Mouse (Mus musculus) kidney, embryonic 16.5 days (tissue): Measurements from ENCODE around the gene Gm37240. TPM values are rescaled to one million over a fixed set of nuclear protein-coding genes. Genes with fewer than 3 reads are reported as not detected.
"Not testable (repeated sequence)": the region's sequence is repeated elsewhere in the genome, so short reads cannot be mapped to it uniquely, and the experiment has no call there.

Experiments used
- ATAC-seq: fragments of 200-750 bp; cut with Nextera tagmentation; 2 replicates; pipeline ENCODE4 v1.8.0; 2017; ENCODE audit warnings: moderate TSS enrichment; ENCODE audit not compliant: low FRiP score, low TSS enrichment
- H3K27ac ChIP-seq: fragments of 300-500 bp; sonication (generic); 2 replicates; pipeline ENCODE4 v1.5.1; 2014; ENCODE audit warnings: low read length
- H3K27me3 ChIP-seq: fragments of 300-500 bp; sonication (generic); 2 replicates; pipeline ENCODE4 v1.6.1; 2014; ENCODE audit warnings: low read length, control low read depth, mixed read lengths; ENCODE audit not compliant: insufficient read depth
- H3K36me3 ChIP-seq: fragments of 300-500 bp; sonication (generic); 2 replicates; pipeline ENCODE4 v1.6.1; 2014; ENCODE audit warnings: low read length, control low read depth, mixed read lengths; ENCODE audit not compliant: insufficient read depth
- H3K4me1 ChIP-seq: fragments of 300-500 bp; sonication (generic); 2 replicates; pipeline ENCODE4 v1.6.1; 2014; ENCODE audit warnings: low read length, control low read depth, mixed read lengths; ENCODE audit not compliant: insufficient read depth
- H3K4me2 ChIP-seq: fragments of 300-500 bp; sonication (generic); replicated peaks from 2 replicates; pipeline ENCODE4 v1.6.1; 2014; ENCODE audit warnings: low read depth, low read length
- H3K4me3 ChIP-seq: fragments of 300-500 bp; sonication (generic); 2 replicates; pipeline ENCODE4 v1.5.1; 2014; ENCODE audit warnings: mild to moderate bottlenecking, low read length
- H3K9ac ChIP-seq: fragments of 300-500 bp; sonication (generic); replicated peaks from 2 replicates; pipeline ENCODE4 v1.6.1; 2014; ENCODE audit warnings: low read length
- H3K9me3 ChIP-seq: fragments of 300-500 bp; sonication (generic); 2 replicates; pipeline ENCODE4 v1.6.1; 2016; ENCODE audit warnings: low read length, control low read depth
- WGBS: fragments of 180-500 bp; shearing (Covaris S2); extraction: QIAGEN DNeasy Blood & Tissue Kit; methylation state at CpG from one replicate; pipeline ENCODE4 v1.1.7; 2014; 5-methylcytosine and 5-hydroxymethylcytosine counted together
- polyA plus RNA-seq: library from polyadenylated mRNA; unstranded; fragments of >200 nt; fragmentation: Nextera tagmentation; extraction: Ambion mirVana; gene quantifications from 2 replicates; pipeline ENCODE4 v1.2.1, GENCODE M21; 2015

The Gm37240 gene
- polyA plus RNA-seq, 1 experiment from 2014 or later, result 8.7 TPM

GRCm38 (mm10) chr3:84658872-84659271 lies 1228.4 kb downstream of the Gm37240 start:
- Histone ChIP-seq H3K27ac (no peak overlapping the region), H3K9me3 (no peaks in the 10 kb centered on the region), H3K4me2 (no peak overlapping the region), H3K9ac (no peak overlapping the region), H3K36me3 (no peaks in the 10 kb centered on the region), H3K4me1 (peaks cover 20% of the 10 kb centered on the region; the same call in 1 of the 2 replicates), H3K27me3 (no peaks in the 10 kb centered on the region), H3K4me3 (no peak overlapping the region)
- 98% methylated on average over 2 of the region's 2 CpGs for WGBS
- ATAC-seq, result no peak

GRCm38 (mm10) chr3:84658017-84658416 lies 1229.3 kb downstream of the Gm37240 start:
- H3K4me3 ChIP-seq, result no peak overlapping the region
- no peak overlapping the region for H3K27ac ChIP-seq
- H3K9ac ChIP-seq, result no peak overlapping the region
- WGBS, result 86% methylated on average over 7 of the region's 7 CpGs
- no peaks in the 10 kb centered on the region for H3K9me3 ChIP-seq
- no peak overlapping the region for H3K4me2 ChIP-seq
- peaks cover 22% of the 10 kb centered on the region; the same call in 1 of the 2 replicates for H3K4me1 ChIP-seq
- H3K36me3 ChIP-seq, result no peaks in the 10 kb centered on the region
- no peak for ATAC-seq
- no peaks in the 10 kb centered on the region for H3K27me3 ChIP-seq

GRCm38 (mm10) chr3:84657240-84657639 lies 1230.1 kb downstream of the Gm37240 start:
- Histone ChIP-seq H3K4me3 (no peak overlapping the region), H3K36me3 (no peaks in the 10 kb centered on the region), H3K27ac (0 out of 2 replicates have a peak overlapping the region, but pooled peaks have one; percentile 12), H3K4me2 (no peak overlapping the region), H3K9ac (no peak overlapping the region), H3K27me3 (no peaks in the 10 kb centered on the region), H3K4me1 (peaks cover 22% of the 10 kb centered on the region; the same call in 1 of the 2 replicates), H3K9me3 (no peaks in the 10 kb centered on the region)
- ATAC-seq, result no peak
- 66% methylated on average over 6 of the region's 6 CpGs for WGBS

GRCm38 (mm10) chr3:84655785-84656150 lies 1231.5 kb downstream of the Gm37240 start:
- H3K27me3 ChIP-seq, H3K9me3 ChIP-seq, H3K4me3 ChIP-seq, ATAC-seq, H3K27ac ChIP-seq, H3K9ac ChIP-seq, H3K4me2 ChIP-seq, H3K36me3 ChIP-seq: not testable (repeated sequence)
- peaks cover 22% of the 10 kb centered on the region; the same call in 1 of the 2 replicates for H3K4me1 ChIP-seq
- 76% methylated on average over 2 of the region's 2 CpGs for WGBS

- Histone ChIP-seq H3K4me1 (peaks cover 22% of the 10 kb centered on the region; the same call in 1 of the 2 replicates), H3K9me3 (peaks cover 5% of the 10 kb centered on the region; the same call in 1 of the 2 replicates), H3K9ac (no peak overlapping the region), H3K27ac (no peak overlapping the region), H3K36me3 (no peaks in the 10 kb centered on the region), H3K4me2 (no peak overlapping the region), H3K27me3 (no peaks in the 10 kb centered on the region), H3K4me3 (no peak overlapping the region)
- ATAC-seq, result no peak
- 32% methylated on average over 16 of the region's 16 CpGs for WGBS
Observed at GRCm38 (mm10) chr3:84654900-84655784, 1232.2 kb downstream of the Gm37240 start.

GRCm38 (mm10) chr3:84654246-84654826 lies 1233.0 kb downstream of the Gm37240 start:
- peak overlapping the region; percentile 52 for H3K4me2 ChIP-seq
- no peaks in the 10 kb centered on the region for H3K27me3 ChIP-seq
- 0 out of 2 replicates have a peak overlapping the region, but pooled peaks have one; percentile 16 for H3K9ac ChIP-seq
- 39% methylated on average over 12 of the region's 12 CpGs for WGBS
- peaks cover 6% of the 10 kb centered on the region; the same call in 1 of the 2 replicates for H3K9me3 ChIP-seq
- no peak overlapping the region for H3K27ac ChIP-seq
- peak; percentile 62; the same call in 1 of the 2 replicates for ATAC-seq
- H3K4me1 ChIP-seq, result peaks cover 22% of the 10 kb centered on the region; the same call in 1 of the 2 replicates
- H3K36me3 ChIP-seq, result no peaks in the 10 kb centered on the region
- H3K4me3 ChIP-seq, result peak overlapping the region; percentile 27

- WGBS, result 16% methylated on average over 14 of the region's 14 CpGs
- ATAC-seq, result no peak
- H3K27me3 ChIP-seq, result no peaks in the 10 kb centered on the region
- peaks cover 6% of the 10 kb centered on the region; the same call in 1 of the 2 replicates for H3K9me3 ChIP-seq
- 0 out of 2 replicates have a peak overlapping the region, but pooled peaks have one; percentile 16 for H3K9ac ChIP-seq
- H3K4me1 ChIP-seq, result peaks cover 22% of the 10 kb centered on the region; the same call in 1 of the 2 replicates
- no peak overlapping the region for H3K27ac ChIP-seq
- H3K4me2 ChIP-seq, result peak overlapping the region; percentile 52
- no peaks in the 10 kb centered on the region for H3K36me3 ChIP-seq
- H3K4me3 ChIP-seq, result peak overlapping the region; percentile 27
Observed at GRCm38 (mm10) chr3:84653557-84654245, 1233.6 kb downstream of the Gm37240 start.

GRCm38 (mm10) chr3:84652643-84653556 lies 1234.4 kb downstream of the Gm37240 start:
- Histone ChIP-seq H3K4me3 (no peak overlapping the region), H3K27ac (no peak overlapping the region), H3K27me3 (no peaks in the 10 kb centered on the region), H3K4me1 (peaks cover 22% of the 10 kb centered on the region; the same call in 1 of the 2 replicates), H3K9me3 (peaks cover 6% of the 10 kb centered on the region; the same call in 1 of the 2 replicates), H3K4me2 (peak overlapping the region; percentile 52), H3K9ac (no peak overlapping the region), H3K36me3 (no peaks in the 10 kb centered on the region)
- no peak for ATAC-seq
- WGBS, result 62% methylated on average over 12 of the region's 12 CpGs
